24 mouse cellular contexts compared by ENCODE assay signal in genomic region chr15:8721746-8722145, GRCm38 (mm10).
"Had no signal": no experiment of that assay in that cellular context is flagged by ENCODE, and none has a peak within 500 bp of the region (broad histone marks: within the 10 kb centered on the region; RNA-seq: fewer than 3 reads in every experiment).

No protein-coding gene starts in this region.

- H3K4me2 ChIP-seq: heart, embryonic 12.5 days; hindbrain, embryonic 13.5 days; hindbrain, embryonic 15.5 days; kidney, embryonic 15.5 days; limb, embryonic 13.5 days; limb, embryonic 15.5 days; liver, embryonic 12.5 days had no signal

- H3K27me3 ChIP-seq: heart, embryonic 12.5 days; hindbrain, embryonic 13.5 days; hindbrain, embryonic 15.5 days; kidney, embryonic 15.5 days; limb, embryonic 13.5 days; limb, embryonic 15.5 days; liver, embryonic 12.5 days had no signal

- DNase-seq: gastrocnemius, adult 2 months; gastrocnemius, postnatal 10 days; gastrocnemius, postnatal 36 days; heart, adult 18-20 months; heart, postnatal 10 days; kidney, adult 11 months; kidney, adult 2 months; kidney, adult 9 months; kidney, postnatal 14 days; kidney, postnatal 4 days; left cerebral cortex, postnatal 4 days had no signal

- H3K9me3 ChIP-seq: heart, embryonic 10.5 days; heart, embryonic 12.5 days; hindbrain, embryonic 13.5 days; hindbrain, embryonic 15.5 days; kidney, embryonic 15.5 days; limb, embryonic 13.5 days; limb, embryonic 15.5 days; liver, embryonic 12.5 days had no signal

- H3K27ac ChIP-seq: gastrocnemius, adult 2 months; heart, embryonic 10.5 days; hindbrain, embryonic 13.5 days; hindbrain, embryonic 15.5 days; hindbrain, postnatal 0 days; kidney, embryonic 15.5 days; kidney, postnatal 0 days; layer of hippocampus, adult 2 months; limb, embryonic 13.5 days; limb, embryonic 15.5 days; liver, embryonic 12.5 days; liver, embryonic 14.5 days had no signal

- H3K4me3 ChIP-seq: gastrocnemius, adult 2 months; heart, embryonic 10.5 days; heart, embryonic 12.5 days; hindbrain, embryonic 13.5 days; hindbrain, embryonic 15.5 days; kidney, embryonic 15.5 days; layer of hippocampus, adult 2 months; limb, embryonic 13.5 days; limb, embryonic 15.5 days; liver, embryonic 12.5 days had no signal

- ATAC-seq: hindbrain, postnatal 0 days; intestine, embryonic 16.5 days; liver, embryonic 12.5 days had no signal

- H3K4me1 ChIP-seq: liver, embryonic 12.5 days had no signal

- H3K36me3 ChIP-seq: heart, embryonic 10.5 days; heart, embryonic 12.5 days; hindbrain, embryonic 13.5 days; hindbrain, embryonic 15.5 days; kidney, embryonic 15.5 days; limb, embryonic 13.5 days; limb, embryonic 15.5 days; liver, embryonic 12.5 days had no signal

- H3K9ac ChIP-seq: heart, embryonic 12.5 days; hindbrain, embryonic 13.5 days; hindbrain, embryonic 15.5 days; kidney, embryonic 15.5 days; limb, embryonic 13.5 days; limb, embryonic 15.5 days; liver, embryonic 12.5 days; liver, embryonic 14.5 days had no signal
